Mouse (Mus musculus) cerebellum, postnatal 10 days (tissue): ENCODE measurements around the gene Cyp3a44.
"Not testable (repeated sequence)": the region's sequence is repeated elsewhere in the genome, so short reads cannot be mapped to it uniquely, and the experiment has no call there.

Experiments used
- DNase-seq, 2 experiments: peaks; one replicate each; pipeline ENCODE4 v3.0.0; 2021; ENCODE audit warnings: mixed read lengths in 2 of 2

Cyp3a44 gene

GRCm38 (mm10) chr5:145805796-145806195 is at the start of gene Cyp3a44:
Cyp3a44 (minus strand) TSS chr5:145805874.
- DNase-seq = not testable (repeated sequence)

- not testable (repeated sequence) for DNase-seq
Observed at GRCm38 (mm10) chr5:145800229-145800628, 5.4 kb downstream of the Cyp3a44 start.

GRCm38 (mm10) chr5:145793232-145793631 is 12.4 kb downstream of the Cyp3a44 start:
- not testable (repeated sequence) for DNase-seq

- not testable (repeated sequence) for DNase-seq
Observed at GRCm38 (mm10) chr5:145737512-145737911, 68.2 kb downstream of the Cyp3a44 start.
